Mouse (Mus musculus): ENCODE measurements around the gene Erlec1. TPM values are rescaled to one million over a fixed set of nuclear protein-coding genes. Genes with fewer than 3 reads are reported as not detected.

Gene Erlec1
- polyA plus RNA-seq, 1 experiment from 2014 or later: 10.7 TPM

- no peaks in the 10 kb centered on the region for H3K9me3 ChIP-seq
- 94% methylated on average over 2 of the region's 2 CpGs for WGBS
- H3K4me2 ChIP-seq (replicated peaks): no peak overlapping the region
- H3K27me3 ChIP-seq (replicated peaks): no peaks in the 10 kb centered on the region
- peaks cover 55% of the 10 kb centered on the region for H3K36me3 ChIP-seq
- H3K4me1 ChIP-seq: no peaks in the 10 kb centered on the region
- no peak overlapping the region for H3K27ac ChIP-seq
- H3K9ac ChIP-seq: no peak overlapping the region
- ATAC-seq (ENCODE audit: low FRiP score, low read depth): no peak
- no peak overlapping the region for H3K4me3 ChIP-seq
These were observed 10.6 kb downstream of the Erlec1 start for GRCm38 (mm10) chr11:30943522-30943921.

- Histone ChIP-seq H3K4me3 (no peak overlapping the region), H3K4me1 (no peaks in the 10 kb centered on the region), H3K9me3 (no peaks in the 10 kb centered on the region), H3K36me3 (peaks cover 24% of the 10 kb centered on the region), H3K4me2 (replicated peaks) (no peak overlapping the region), H3K9ac (no peak overlapping the region), H3K27ac (no peak overlapping the region), H3K27me3 (replicated peaks) (no peaks in the 10 kb centered on the region)
- ATAC-seq (ENCODE audit: low FRiP score, low read depth): no peak
- WGBS: 86% methylated on average over 1 of the region's 1 CpGs
These were observed 25.6 kb downstream of the Erlec1 start for GRCm38 (mm10) chr11:30928498-30928897.

- Histone ChIP-seq H3K36me3 (peaks cover 28% of the 10 kb centered on the region), H3K27ac (no peak overlapping the region)
These were observed 26.1 kb downstream of the Erlec1 start for GRCm38 (mm10) chr11:30928079-30928478.

GRCm38 (mm10) chr11:30923283-30923682 is 30.9 kb downstream of the Erlec1 start:
- no peak overlapping the region for H3K4me3 ChIP-seq
- no peaks in the 10 kb centered on the region for H3K27me3 ChIP-seq (replicated peaks)
- no peak overlapping the region for H3K4me2 ChIP-seq (replicated peaks)
- no peaks in the 10 kb centered on the region for H3K9me3 ChIP-seq
- 96% methylated on average over 3 of the region's 3 CpGs for WGBS
- H3K36me3 ChIP-seq: peaks cover 19% of the 10 kb centered on the region
- no peak overlapping the region for H3K27ac ChIP-seq
- no peak for ATAC-seq (ENCODE audit: low FRiP score, low read depth)
- no peaks in the 10 kb centered on the region for H3K4me1 ChIP-seq
- H3K9ac ChIP-seq: no peak overlapping the region

More at GRCm38 (mm10) chr11:30928079-30928478, 26.1 kb downstream of the Erlec1 start:
- H3K9ac ChIP-seq: no peak overlapping the region
- H3K4me1 ChIP-seq: no peaks in the 10 kb centered on the region
- ATAC-seq (ENCODE audit: low FRiP score, low read depth): no peak
- no peak overlapping the region for H3K4me3 ChIP-seq
- H3K4me2 ChIP-seq (replicated peaks): no peak overlapping the region
- no peaks in the 10 kb centered on the region for H3K9me3 ChIP-seq
- no peaks in the 10 kb centered on the region for H3K27me3 ChIP-seq (replicated peaks)

GRCm38 (mm10) chr11:30920641-30921040 is 33.5 kb downstream of the Erlec1 start:
- Histone ChIP-seq H3K4me3 (no peak overlapping the region), H3K36me3 (peaks cover 13% of the 10 kb centered on the region), H3K27ac (no peak overlapping the region), H3K4me2 (replicated peaks) (no peak overlapping the region), H3K9me3 (no peaks in the 10 kb centered on the region), H3K4me1 (no peaks in the 10 kb centered on the region), H3K9ac (no peak overlapping the region), H3K27me3 (replicated peaks) (no peaks in the 10 kb centered on the region)
- WGBS: 67% methylated on average over 1 of the region's 1 CpGs
- ATAC-seq (ENCODE audit: low FRiP score, low read depth): no peak

DNA sequence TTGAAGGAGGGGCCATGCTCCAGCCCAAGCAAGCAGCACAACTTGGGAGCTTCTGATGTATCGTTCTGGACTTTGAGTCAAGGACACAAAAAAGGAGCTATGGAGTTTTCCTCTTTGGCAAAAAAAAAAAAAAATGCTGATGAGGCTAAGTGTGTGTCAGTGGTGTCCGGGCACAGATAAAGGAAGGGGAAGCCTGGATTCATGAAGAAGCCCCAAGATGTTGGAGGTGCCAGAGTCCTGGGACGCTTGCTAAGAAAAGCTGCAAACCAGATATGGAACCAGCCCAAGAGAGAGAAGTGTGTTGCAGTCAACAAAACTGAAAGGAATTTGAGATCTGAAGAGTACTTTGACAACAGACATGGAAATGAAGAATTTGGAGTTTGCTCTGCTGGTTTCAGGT is 41.8 kb downstream of the Erlec1 start:
- Histone ChIP-seq H3K4me3 (no peak overlapping the region), H3K4me2 (replicated peaks) (no peak overlapping the region), H3K36me3 (no peaks in the 10 kb centered on the region), H3K4me1 (no peaks in the 10 kb centered on the region), H3K9ac (no peak overlapping the region), H3K27ac (no peak overlapping the region), H3K9me3 (no peaks in the 10 kb centered on the region), H3K27me3 (replicated peaks) (no peaks in the 10 kb centered on the region)
- WGBS: 89% methylated on average over 3 of the region's 3 CpGs
- ATAC-seq (ENCODE audit: low FRiP score, low read depth): no peak

DNA sequence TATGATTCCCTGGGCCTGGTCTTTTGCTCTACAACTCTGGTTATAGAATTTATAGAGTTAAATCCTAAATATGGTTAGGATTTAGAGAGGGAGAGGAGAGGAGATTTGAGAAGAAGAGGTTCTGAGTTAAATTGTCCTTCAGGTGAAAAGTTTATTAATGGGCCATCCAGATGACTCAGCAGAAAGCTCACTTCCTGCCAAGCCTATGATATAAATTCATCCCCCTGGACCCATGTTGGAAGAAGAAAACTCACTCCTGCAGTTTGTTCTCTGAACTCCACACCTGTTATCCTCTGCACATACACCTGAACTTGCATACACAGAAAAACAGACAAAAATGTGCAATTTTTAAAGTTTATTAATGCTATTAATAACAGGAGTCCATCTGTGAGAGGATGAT is 54.8 kb downstream of the Erlec1 start:
- no peak for ATAC-seq (ENCODE audit: low FRiP score, low read depth)
- 0 out of 2 replicates have a peak, but pooled peaks cover under 1% of the 10 kb centered on the region for H3K9me3 ChIP-seq
- H3K27ac ChIP-seq: no peak overlapping the region
- no peaks in the 10 kb centered on the region for H3K36me3 ChIP-seq
- H3K9ac ChIP-seq: no peak overlapping the region
- no peak overlapping the region for H3K4me3 ChIP-seq
- no peaks in the 10 kb centered on the region for H3K4me1 ChIP-seq
- no peaks in the 10 kb centered on the region for H3K27me3 ChIP-seq (replicated peaks)
- H3K4me2 ChIP-seq (replicated peaks): no peak overlapping the region

DNA sequence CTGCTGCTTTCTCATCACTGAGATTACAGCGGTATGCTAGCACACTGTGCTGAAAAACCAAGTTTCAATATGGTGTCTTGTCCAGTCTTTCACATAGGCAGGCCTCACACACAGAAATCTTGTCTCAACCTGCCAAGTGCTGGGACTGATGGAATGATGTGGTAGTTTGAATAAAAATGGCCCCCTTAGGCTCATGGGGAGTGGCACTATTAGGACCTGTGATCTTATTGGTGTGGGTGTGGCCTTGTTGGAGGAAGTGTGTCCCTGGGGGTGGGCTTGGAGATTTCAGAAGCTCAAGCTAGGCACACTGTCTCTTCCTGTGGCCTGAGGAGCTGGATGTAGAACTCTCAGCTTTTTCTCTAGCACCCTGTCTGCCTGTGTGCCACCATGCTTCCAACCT is 57.9 kb downstream of the Erlec1 start:
- Histone ChIP-seq H3K9ac (no peak overlapping the region), H3K27ac (no peak overlapping the region), H3K4me1 (no peaks in the 10 kb centered on the region), H3K9me3 (no peaks in the 10 kb centered on the region), H3K27me3 (replicated peaks) (no peaks in the 10 kb centered on the region), H3K36me3 (no peaks in the 10 kb centered on the region), H3K4me2 (replicated peaks) (no peak overlapping the region), H3K4me3 (no peak overlapping the region)
- 85% methylated on average over 1 of the region's 1 CpGs for WGBS
- no peak for ATAC-seq (ENCODE audit: low FRiP score, low read depth)

DNA sequence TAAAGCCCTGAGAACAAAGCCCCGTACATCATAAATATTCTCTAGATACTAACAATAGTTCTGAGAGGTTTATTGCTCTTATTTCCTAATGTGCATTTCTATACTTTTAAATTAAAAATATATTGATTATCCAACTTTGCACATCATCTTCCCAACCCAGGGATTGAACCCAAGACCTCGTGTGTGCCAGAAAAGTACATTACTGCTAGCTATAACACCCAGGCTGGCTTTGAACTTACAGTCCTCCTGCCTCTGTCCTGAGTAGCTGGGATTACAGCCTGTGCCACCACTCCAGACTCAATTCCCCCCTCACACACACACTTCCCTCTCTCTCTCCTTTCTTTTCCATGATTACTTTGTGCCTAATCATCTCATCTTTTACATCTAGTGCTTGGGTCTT is 66.0 kb downstream of the Erlec1 start:
- Histone ChIP-seq H3K4me3 (no peak overlapping the region), H3K36me3 (no peaks in the 10 kb centered on the region), H3K27me3 (replicated peaks) (no peaks in the 10 kb centered on the region), H3K4me1 (peaks cover 10% of the 10 kb centered on the region; the same call in 1 of the 2 replicates), H3K9me3 (no peaks in the 10 kb centered on the region), H3K27ac (no peak overlapping the region), H3K4me2 (replicated peaks) (no peak overlapping the region), H3K9ac (no peak overlapping the region)
- WGBS: 87% methylated on average over 2 of the region's 2 CpGs
- ATAC-seq (ENCODE audit: low FRiP score, low read depth): no peak

- H3K4me3 ChIP-seq: peak within 1 kb of the TSS; percentile 50
- peak; percentile 93 for ATAC-seq (ENCODE audit: low FRiP score, low read depth)
- peak within 1 kb of the TSS; percentile 88 for H3K4me2 ChIP-seq (replicated peaks)
- peaks cover 10% of the 10 kb centered on the region; the same call in 1 of the 2 replicates for H3K4me1 ChIP-seq
- H3K27me3 ChIP-seq (replicated peaks): no peaks in the 10 kb centered on the region
- H3K9ac ChIP-seq: peak within 1 kb of the TSS; percentile 65
- no peaks in the 10 kb centered on the region for H3K9me3 ChIP-seq
- 4% methylated on average over 41 of the region's 41 CpGs for WGBS
- H3K36me3 ChIP-seq: peaks cover 3% of the 10 kb centered on the region
- no peak within 1 kb of the TSS for H3K27ac ChIP-seq
These were observed 68.8 kb downstream of the Erlec1 start, which contains the start of the genes Gpr75 and Asb3 for GRCm38 (mm10) chr11:30885171-30885871. Gene Gpr75 (plus strand): TSS chr11:30885358. Gene Asb3 (plus strand): TSS chr11:30885416.

Other genes with a start within 250 kb of the Erlec1 start
- gene Psme4, start 182.6 kb downstream of the Erlec1 start, polyA plus RNA-seq (2016; fragmentation: Nextera tagmentation; extraction: Ambion mirVana): 30.8 and 31.2 TPM in 2 replicates
- 1.4 and 1.7 TPM in 2 replicates for gene Gpr75, start 69.0 kb downstream of the Erlec1 start, polyA plus RNA-seq (2016; fragmentation: Nextera tagmentation; extraction: Ambion mirVana)
- 28.9 and 31.9 TPM in 2 replicates for gene Asb3, start 68.9 kb downstream of the Erlec1 start, polyA plus RNA-seq (2016; fragmentation: Nextera tagmentation; extraction: Ambion mirVana)
- gene Chac2, start 32.0 kb upstream of the Erlec1 start, polyA plus RNA-seq (2016; fragmentation: Nextera tagmentation; extraction: Ambion mirVana): 17.4 and 17.5 TPM in 2 replicates
- gene Gm17332, start 228.1 kb upstream of the Erlec1 start, polyA plus RNA-seq (2016; fragmentation: Nextera tagmentation; extraction: Ambion mirVana): not detected in 2 replicates

All from neural tube, embryonic 12.5 days (tissue).